Mouse (Mus musculus) WW6 (cell line): ENCODE data around the gene Vmn2r82.
"Not testable (repeated sequence)": the region's sequence is repeated elsewhere in the genome, so short reads cannot be mapped to it uniquely, and the experiment has no call there.

Experiments used
- DNase-seq: peaks from one replicate; pipeline ENCODE4 v3.0.0-alpha.2; 2013; ENCODE audit warnings: low read depth, low spot score

The Vmn2r82 gene

DNA sequence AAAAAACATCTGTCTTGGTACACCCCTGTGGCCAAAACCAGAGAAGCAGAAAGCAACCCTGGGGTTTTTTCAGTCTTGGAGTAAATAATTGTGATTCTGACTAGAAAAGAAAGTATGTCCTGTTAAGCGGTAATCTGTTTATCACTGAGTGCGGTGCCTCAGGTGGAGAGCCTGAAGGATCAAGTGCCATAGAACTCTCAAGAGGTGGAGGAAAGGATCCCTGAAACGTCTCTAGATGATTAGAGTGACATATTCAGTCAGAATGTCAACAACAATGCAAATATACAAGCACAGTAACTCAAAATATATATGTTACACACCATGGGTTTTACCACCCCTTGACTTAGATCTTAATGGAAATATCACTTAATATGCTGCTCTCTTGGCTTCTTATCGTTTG lies at the start of gene Vmn2r82:
Gene Vmn2r82, plus strand, starts transcription at position 301 of the 400 bp plus-strand sequence.
- not testable (repeated sequence) for DNase-seq

DNA sequence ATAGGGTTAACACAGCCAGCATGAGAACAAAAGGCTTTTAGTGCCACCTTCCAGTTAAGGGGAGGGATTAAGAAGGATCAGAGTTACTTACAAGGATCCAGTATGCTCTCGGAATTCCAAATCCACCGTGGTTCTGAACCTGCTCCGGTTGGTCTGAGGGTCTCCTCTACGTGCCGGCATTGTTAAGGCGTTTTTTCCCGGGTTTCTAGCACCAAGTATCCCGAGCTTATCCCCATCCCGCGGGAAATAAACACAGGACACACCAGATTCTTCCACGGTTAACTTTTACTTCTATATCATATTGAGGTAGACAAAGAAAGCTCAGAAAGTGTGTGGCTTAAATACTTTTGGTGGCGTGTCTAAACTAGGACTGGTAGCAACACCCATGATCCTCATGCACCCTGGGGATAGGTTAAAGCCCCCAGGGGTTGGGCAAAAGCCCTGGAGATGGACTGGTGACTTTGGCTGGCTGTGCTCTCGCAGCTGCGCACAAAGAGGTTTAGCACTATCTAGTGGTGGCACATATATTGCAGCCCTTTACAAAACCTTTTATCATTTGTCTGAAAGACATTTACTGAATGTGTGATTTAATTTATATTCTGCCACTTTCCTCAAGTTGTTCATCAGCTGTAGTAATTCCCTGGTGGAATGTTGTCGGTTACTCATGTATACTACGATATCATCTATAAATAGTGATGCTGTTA lies 34.1 kb upstream of the Vmn2r82 start:
- not testable (repeated sequence) for DNase-seq

DNA sequence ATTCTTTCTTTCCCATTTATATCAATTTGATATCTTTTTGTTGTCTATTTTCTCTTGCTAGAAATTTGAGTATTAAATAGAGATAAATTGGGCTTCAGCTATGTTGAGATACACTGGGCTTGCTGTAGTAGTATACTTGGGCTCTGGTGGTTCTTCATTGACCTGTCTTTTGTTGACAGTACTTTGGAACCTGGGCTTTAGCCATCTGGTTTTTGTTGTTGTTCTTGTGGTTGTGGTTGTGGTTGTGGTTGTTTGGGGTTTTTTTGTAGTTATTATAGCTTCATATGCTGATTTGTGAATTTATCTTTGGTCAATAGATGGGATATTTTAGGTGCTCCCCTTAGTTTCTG lies 33.6 kb upstream of the Vmn2r82 start:
- no peak for DNase-seq

DNA sequence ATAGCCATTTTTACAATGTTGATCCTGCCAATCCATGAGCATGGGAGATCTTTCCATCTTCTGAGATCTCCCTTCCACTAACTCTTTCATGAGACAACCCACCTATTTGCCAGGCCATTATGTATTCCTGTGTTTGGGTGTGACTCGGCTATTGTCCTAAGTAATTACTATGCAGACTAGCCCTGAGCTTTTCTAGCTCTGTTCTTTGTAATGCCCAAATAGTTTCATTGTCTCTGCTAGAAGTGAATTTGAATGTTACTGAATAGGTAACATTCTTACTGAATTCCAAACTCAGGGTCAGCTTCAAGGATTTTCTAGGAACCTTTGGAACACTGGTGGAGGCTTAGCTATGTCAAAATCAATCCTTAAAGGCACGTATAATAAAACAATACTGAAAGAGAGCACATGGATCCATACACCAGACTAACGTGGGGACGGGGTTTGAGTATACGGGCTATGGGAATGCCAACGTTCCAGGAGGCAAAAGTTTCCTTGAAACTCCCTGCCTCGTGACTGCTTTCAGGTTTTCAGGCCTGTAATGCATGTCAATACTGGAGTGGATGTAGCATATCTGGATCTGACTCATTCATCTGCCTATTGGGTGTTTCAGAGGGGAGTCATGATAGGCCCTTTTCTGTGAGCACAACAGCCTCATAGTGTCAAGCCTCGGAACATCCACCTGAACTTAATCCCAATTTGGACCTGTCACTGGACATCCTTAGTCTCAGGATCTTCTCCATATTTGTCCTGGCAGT lies 43.8 kb downstream of the Vmn2r82 start:
- not testable (repeated sequence) for DNase-seq

DNA sequence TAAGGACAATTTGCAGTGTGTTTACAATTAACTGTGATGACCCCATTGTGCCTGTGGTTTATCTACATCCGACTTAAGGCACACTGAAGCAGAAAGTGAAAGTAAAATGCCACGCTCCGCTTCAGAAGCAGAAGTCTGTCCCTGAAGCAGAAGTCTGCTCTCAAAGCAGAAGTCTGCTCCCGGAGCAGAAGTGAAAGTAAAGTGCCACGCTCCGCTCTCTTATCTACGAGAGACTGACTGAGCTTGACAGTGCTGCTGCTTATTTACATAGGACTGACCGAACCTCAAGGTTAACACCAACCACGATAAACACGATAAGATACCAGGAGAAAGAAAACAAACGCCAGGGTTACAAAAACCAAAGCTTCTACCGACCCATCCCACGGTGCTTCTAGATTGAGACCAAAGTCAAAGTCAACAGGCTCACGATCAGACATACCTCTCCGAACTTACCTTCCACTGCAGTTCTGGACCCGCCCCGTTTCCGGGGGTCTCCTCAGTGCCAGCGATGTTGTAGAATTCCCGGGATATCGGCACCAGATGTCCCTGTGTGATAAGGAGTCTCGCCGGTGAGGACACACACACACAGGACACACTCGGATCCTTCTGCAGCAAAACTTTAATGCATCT lies 60.9 kb downstream of the Vmn2r82 start:
- no peak for DNase-seq

DNA sequence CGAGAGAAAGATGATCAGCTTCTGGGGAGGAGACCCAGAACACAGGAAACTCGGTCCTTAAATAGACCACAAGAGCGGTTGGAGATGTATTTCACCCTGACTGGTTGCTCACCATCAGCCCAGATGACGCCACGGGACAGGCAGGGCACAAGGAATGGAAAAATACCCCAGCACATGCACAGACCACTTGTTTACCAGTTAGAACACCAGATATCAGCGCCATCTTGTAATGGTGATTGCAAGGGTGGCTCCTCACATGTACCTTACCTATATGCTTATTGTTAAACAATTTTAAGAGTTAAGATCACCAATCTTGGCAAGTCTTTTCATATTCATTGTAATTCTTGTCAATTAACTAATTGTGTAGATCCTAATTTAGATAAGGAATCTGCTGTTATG lies 61.5 kb downstream of the Vmn2r82 start:
- DNase-seq: not testable (repeated sequence)

DNA sequence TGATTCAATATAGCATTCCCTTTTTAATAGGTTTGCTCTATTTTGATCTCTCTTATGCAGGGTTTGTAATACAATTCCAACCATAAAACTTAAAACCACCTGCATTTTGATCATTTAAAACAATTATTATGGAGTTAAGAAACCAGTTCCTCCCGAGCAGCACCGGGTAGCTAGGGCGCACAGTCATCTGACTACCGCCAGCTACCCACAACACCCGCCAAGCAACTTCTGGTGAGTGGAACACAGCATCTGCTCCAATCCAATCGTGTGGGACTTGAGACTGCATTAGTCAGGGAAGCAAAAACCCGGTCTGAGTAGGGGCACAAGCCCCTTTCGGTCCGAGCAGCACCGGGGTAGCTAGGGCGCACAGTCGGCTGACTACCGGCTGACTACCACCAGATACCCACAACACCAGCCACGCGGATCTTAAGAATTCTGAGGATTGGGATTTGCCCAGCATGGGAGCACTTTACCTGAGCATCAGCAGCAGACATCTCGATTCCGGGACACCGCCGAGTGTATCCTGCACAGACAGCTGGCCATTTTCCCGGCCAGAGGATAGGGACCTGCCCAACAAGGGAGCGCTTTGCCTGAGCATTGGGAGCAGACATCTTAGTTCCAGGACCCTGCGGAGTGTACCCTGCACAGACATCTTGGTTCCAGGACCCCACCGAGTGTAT lies 79.0 kb downstream of the Vmn2r82 start:
- peak; percentile 0 for DNase-seq
